9 mouse cellular contexts compared by ENCODE assay signal in the genomic region with DNA sequence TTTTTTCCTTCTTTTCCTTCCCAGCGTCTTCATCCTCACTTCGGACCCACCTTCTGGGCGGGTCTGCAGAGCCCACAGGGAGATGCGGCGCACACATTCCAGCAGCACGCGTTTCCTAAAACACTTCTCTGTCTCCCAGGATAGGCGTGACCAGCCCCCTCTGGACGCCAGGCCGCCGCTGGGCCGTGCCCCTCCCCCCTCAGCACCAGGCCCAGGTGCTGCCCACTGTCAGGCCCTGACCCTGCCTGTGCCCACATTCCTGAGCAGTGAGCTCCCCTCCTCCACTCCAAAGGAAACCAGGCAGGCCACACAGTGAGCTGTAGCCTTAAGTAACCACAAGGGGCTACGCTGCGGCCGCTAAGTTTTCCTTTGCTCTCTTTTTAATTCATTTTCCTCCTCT. TPM values are rescaled to one million over a fixed set of nuclear protein-coding genes. Genes with fewer than 3 reads are reported as not detected.
DNase-seq lines count a peak whose midpoint lies in the region; ATAC-seq and TF ChIP-seq lines count a peak whose summit lies in the region.
"Had no signal": no experiment of that assay in that cellular context is flagged by ENCODE, and none has a peak within 500 bp of the region (broad histone marks: within the 10 kb centered on the region; RNA-seq: fewer than 3 reads in every experiment).

No protein-coding gene starts in this region.

- intact Hi-C loops in heart, postnatal 25 days (cut with DNase I) = no loop called here
- intact Hi-C loops in heart, postnatal 10 days (cut with DNase I) = no loop called here

- TF ChIP-seq CTCF in thymus, adult 2 months (IDR thresholded peaks at IDR 0.05; ENCODE audit: borderline replicate concordance, control insufficient read depth, extremely low read depth, insufficient read depth, low read length, poor library complexity) = no peak

- ATAC-seq in heart, embryonic 11.5 days (replicated peaks; ENCODE audit: insufficient number of reproducible peaks, low FRiP score, low TSS enrichment) = no peak; the same call in 1 of the 2 replicates
- ATAC-seq in limb, embryonic 12.5 days (ENCODE audit: insufficient number of reproducible peaks, insufficient read depth, low FRiP score, low TSS enrichment, low read depth) = peak; percentile 70
- ATAC-seq in neural tube, embryonic 15.5 days (ENCODE audit: low FRiP score) = no peak
- ATAC-seq in frontal cortex, adult (ENCODE audit: low TSS enrichment) = no peak

- peak overlapping the region; percentile 61 for H3K9ac ChIP-seq in heart, embryonic 11.5 days (ENCODE audit: low read depth, low read length)
- peak overlapping the region; percentile 45 for H3K9ac ChIP-seq in limb, embryonic 12.5 days (replicated peaks)
- H3K9ac ChIP-seq in neural tube, embryonic 15.5 days (replicated peaks) = no peak overlapping the region

- H3K36me3 ChIP-seq in heart, embryonic 11.5 days (ENCODE audit: control insufficient read depth, insufficient read depth, low read length) = 0 out of 2 replicates have a peak, but pooled peaks cover 3% of the 10 kb centered on the region
- H3K36me3 ChIP-seq in limb, embryonic 12.5 days = peaks cover 7% of the 10 kb centered on the region; the same call in 1 of the 2 replicates
- no peaks in the 10 kb centered on the region for H3K36me3 ChIP-seq in neural tube, embryonic 15.5 days
- no peaks in the 10 kb centered on the region for H3K36me3 ChIP-seq in thymus, adult 2 months (ENCODE audit: control insufficient read depth, insufficient read depth, low read length)

- H3K4me2 ChIP-seq in heart, embryonic 11.5 days = peak overlapping the region; percentile 60
- H3K4me2 ChIP-seq in limb, embryonic 12.5 days = peak overlapping the region; percentile 48
- H3K4me2 ChIP-seq in neural tube, embryonic 15.5 days = peak overlapping the region; percentile 20; the same call in 1 of the 2 replicates

- TF ChIP-seq POLR2A in thymus, adult 2 months (IDR thresholded peaks at IDR 0.05; ENCODE audit: control insufficient read depth, extremely low read depth, insufficient read depth, low read length, poor library complexity) = no peak

- peak overlapping the region; percentile 26; the same call in 1 of the 2 replicates for H3K4me3 ChIP-seq in heart, embryonic 11.5 days (ENCODE audit: low read depth, low read length)
- H3K4me3 ChIP-seq in limb, embryonic 12.5 days (replicated peaks) = no peak overlapping the region
- no peak overlapping the region for H3K4me3 ChIP-seq in neural tube, embryonic 15.5 days (replicated peaks)
- H3K4me3 ChIP-seq in thymus, adult 2 months (ENCODE audit: control insufficient read depth, insufficient read depth, low read length) = no peak overlapping the region

- peaks cover 53% of the 10 kb centered on the region for H3K4me1 ChIP-seq in heart, embryonic 11.5 days (ENCODE audit: control insufficient read depth, insufficient read depth, low read length)
- peaks cover 75% of the 10 kb centered on the region for H3K4me1 ChIP-seq in limb, embryonic 12.5 days (replicated peaks)
- H3K4me1 ChIP-seq in neural tube, embryonic 15.5 days = peaks cover 34% of the 10 kb centered on the region
- H3K4me1 ChIP-seq in thymus, adult 2 months (replicated peaks; ENCODE audit: control insufficient read depth, insufficient read depth, low read length) = peaks cover 65% of the 10 kb centered on the region

- DNase-seq in heart, postnatal 25 days (ENCODE audit: low spot score) = no peak
- peak; percentile 60 to 62 for DNase-seq in heart, postnatal 10 days
- DNase-seq in adrenal gland, postnatal 4 days (ENCODE audit: low spot score in 2 of 2) = no peak
- no peak for DNase-seq in thymus, adult 2 months

- no peaks in the 10 kb centered on the region for H3K9me3 ChIP-seq in heart, embryonic 11.5 days (replicated peaks; ENCODE audit: control insufficient read depth, low read length)
- H3K9me3 ChIP-seq in limb, embryonic 12.5 days = no peaks in the 10 kb centered on the region
- H3K9me3 ChIP-seq in neural tube, embryonic 15.5 days (replicated peaks) = no peaks in the 10 kb centered on the region

- no peaks in the 10 kb centered on the region for H3K27me3 ChIP-seq in heart, embryonic 11.5 days (ENCODE audit: control insufficient read depth, insufficient read depth, low read length)
- no peaks in the 10 kb centered on the region for H3K27me3 ChIP-seq in limb, embryonic 12.5 days
- no peaks in the 10 kb centered on the region for H3K27me3 ChIP-seq in neural tube, embryonic 15.5 days (replicated peaks)
- H3K27me3 ChIP-seq in thymus, adult 2 months (ENCODE audit: control insufficient read depth, insufficient read depth, low read length) = no peaks in the 10 kb centered on the region

- 7% methylated on average over 15 of the region's 15 CpGs for WGBS in heart, embryonic 11.5 days (ENCODE audit: insufficient replicate concordance)
- 6% methylated on average over 15 of the region's 15 CpGs for WGBS in limb, embryonic 12.5 days
- 13% methylated on average over 15 of the region's 15 CpGs for WGBS in neural tube, embryonic 15.5 days
- 46% methylated on average over 15 of the region's 15 CpGs for WGBS in thymus, adult 2 months

- H3K27ac ChIP-seq in heart, embryonic 11.5 days (ENCODE audit: low read depth, low read length) = peak overlapping the region; percentile 46
- H3K27ac ChIP-seq in limb, embryonic 12.5 days = peak overlapping the region; percentile 87
- no peak overlapping the region for H3K27ac ChIP-seq in neural tube, embryonic 15.5 days (replicated peaks)
- H3K27ac ChIP-seq in thymus, adult 2 months (ENCODE audit: control insufficient read depth, insufficient read depth, low read length) = no peak overlapping the region

RNA-seq across cellular contexts. Expression of a gene that starts 17.5 kb away (rescaled TPM):
- polyA plus RNA-seq in heart, embryonic 11.5 days (2014; fragmentation: Nextera tagmentation; extraction: Ambion mirVana) = 11.7 and 14.4 TPM in 2 replicates
- total RNA-seq in heart, postnatal 25 days (2021) = 10 to 100 TPM; 34.4 to 39.5 TPM
- 10 to 100 TPM; 58.9 to 64.7 TPM for total RNA-seq in heart, postnatal 10 days (2021)
- polyA plus RNA-seq in limb, embryonic 12.5 days (2016; fragmentation: Nextera tagmentation; extraction: Ambion mirVana) = 40.3 and 47.1 TPM in 2 replicates
- 21.3 and 28.2 TPM in 2 replicates for polyA plus RNA-seq in neural tube, embryonic 15.5 days (2015; fragmentation: Nextera tagmentation; extraction: Ambion mirVana)
- 10 to 100 TPM; 77.6 to 82.4 TPM for total RNA-seq in adrenal gland, postnatal 4 days (2021)
- 161 and 172 TPM in 2 replicates for polyA plus RNA-seq in thymus, adult 2 months (2012; rRNA removed)

RNA-seq across cellular contexts. Expression of a gene that starts 35.3 kb away (rescaled TPM):
- polyA plus RNA-seq in heart, embryonic 11.5 days (2014; fragmentation: Nextera tagmentation; extraction: Ambion mirVana) = 1,182 and 1,275 TPM in 2 replicates
- 100 to 1,000 TPM; 651 to 667 TPM for total RNA-seq in heart, postnatal 25 days (2021)
- 100 to 1,000 TPM; 788 to 793 TPM for total RNA-seq in heart, postnatal 10 days (2021)
- 1,237 and 1,243 TPM in 2 replicates for polyA plus RNA-seq in limb, embryonic 12.5 days (2016; fragmentation: Nextera tagmentation; extraction: Ambion mirVana)
- 785 and 1,036 TPM in 2 replicates for polyA plus RNA-seq in neural tube, embryonic 15.5 days (2015; fragmentation: Nextera tagmentation; extraction: Ambion mirVana)
- 1,000 to 10,000 TPM; 1,094 to 1,122 TPM for total RNA-seq in adrenal gland, postnatal 4 days (2021)
- 3,356 and 3,688 TPM in 2 replicates for polyA plus RNA-seq in thymus, adult 2 months (2012; rRNA removed)

RNA-seq across cellular contexts. Expression of a gene that starts 39.4 kb away (rescaled TPM):
- polyA plus RNA-seq in heart, embryonic 11.5 days (2014; fragmentation: Nextera tagmentation; extraction: Ambion mirVana) = 15.8 and 19.2 TPM in 2 replicates
- 10 to 100 TPM; 16.8 to 18.5 TPM for total RNA-seq in heart, postnatal 25 days (2021)
- total RNA-seq in heart, postnatal 10 days (2021) = 10 to 100 TPM; 14.3 to 20.2 TPM
- polyA plus RNA-seq in limb, embryonic 12.5 days (2016; fragmentation: Nextera tagmentation; extraction: Ambion mirVana) = 21.9 and 24.9 TPM in 2 replicates
- polyA plus RNA-seq in neural tube, embryonic 15.5 days (2015; fragmentation: Nextera tagmentation; extraction: Ambion mirVana) = 31.0 and 37.1 TPM in 2 replicates
- total RNA-seq in adrenal gland, postnatal 4 days (2021) = 10 to 100 TPM; 29.9 to 31.3 TPM
- 47.2 and 48.6 TPM in 2 replicates for polyA plus RNA-seq in thymus, adult 2 months (2012; rRNA removed)

RNA-seq across cellular contexts. Expression of a gene that starts 41.1 kb away (rescaled TPM):
- polyA plus RNA-seq in heart, embryonic 11.5 days (2014; fragmentation: Nextera tagmentation; extraction: Ambion mirVana) = 29.7 and 33.5 TPM in 2 replicates
- 10 to 100 TPM; 38.4 to 42.8 TPM for total RNA-seq in heart, postnatal 25 days (2021)
- total RNA-seq in heart, postnatal 10 days (2021) = 10 to 100 TPM; 47.2 to 51.7 TPM
- 55.4 and 57.4 TPM in 2 replicates for polyA plus RNA-seq in limb, embryonic 12.5 days (2016; fragmentation: Nextera tagmentation; extraction: Ambion mirVana)
- 35.7 and 37.6 TPM in 2 replicates for polyA plus RNA-seq in neural tube, embryonic 15.5 days (2015; fragmentation: Nextera tagmentation; extraction: Ambion mirVana)
- total RNA-seq in adrenal gland, postnatal 4 days (2021) = 10 to 100 TPM; 83.5 to 87.5 TPM
- 87.8 and 109 TPM in 2 replicates for polyA plus RNA-seq in thymus, adult 2 months (2012; rRNA removed)

RNA-seq across cellular contexts. Expression of a gene that starts 57.9 kb away (rescaled TPM):
- polyA plus RNA-seq in heart, embryonic 11.5 days (2014; fragmentation: Nextera tagmentation; extraction: Ambion mirVana) = 1.0 and 1.2 TPM in 2 replicates
- not detected for total RNA-seq in heart, postnatal 25 days (2021)
- total RNA-seq in heart, postnatal 10 days (2021) = not detected
- not detected in 2 replicates for polyA plus RNA-seq in limb, embryonic 12.5 days (2016; fragmentation: Nextera tagmentation; extraction: Ambion mirVana)
- polyA plus RNA-seq in neural tube, embryonic 15.5 days (2015; fragmentation: Nextera tagmentation; extraction: Ambion mirVana) = 0.81 and 1.1 TPM in 2 replicates
- 10 to 100 TPM in 1 of 2 experiments, not detected in 1; 13.7 TPM for total RNA-seq in adrenal gland, postnatal 4 days (2021)
- polyA plus RNA-seq in thymus, adult 2 months (2012; rRNA removed) = 1.2 and 1.8 TPM in 2 replicates
- total RNA-seq: hematopoietic stem cell, adult 5-6 weeks had no signal

Comparison
In these comparisons a context has a peak if more than half of its experiments do, and no peak if none do; other contexts are left out.
1. DNase-seq: peak in heart, postnatal 10 days (2 of 2); none in heart, postnatal 25 days (single experiment), adrenal gland, postnatal 4 days (0 of 2) and thymus, adult 2 months (single experiment).
2. H3K27ac ChIP-seq: peak in heart, embryonic 11.5 days (single experiment) and limb, embryonic 12.5 days (single experiment); none in neural tube, embryonic 15.5 days (single experiment) and thymus, adult 2 months (single experiment).
3. Peak in every context shown above with its lines, with median percentiles within 50 percentile points of each other: H3K4me2 ChIP-seq.